Mouse (Mus musculus): ENCODE measurements around the gene Tesk1.

The Tesk1 gene

GRCm38 (mm10) chr4:43418973-43419656, 22.6 kb upstream of the Tesk1 start:
- DNase-seq (ENCODE audit: low spot score) = no peak

GRCm38 (mm10) chr4:43419801-43420281, 21.9 kb upstream of the Tesk1 start:
- no peak for DNase-seq (ENCODE audit: low spot score)

DNA sequence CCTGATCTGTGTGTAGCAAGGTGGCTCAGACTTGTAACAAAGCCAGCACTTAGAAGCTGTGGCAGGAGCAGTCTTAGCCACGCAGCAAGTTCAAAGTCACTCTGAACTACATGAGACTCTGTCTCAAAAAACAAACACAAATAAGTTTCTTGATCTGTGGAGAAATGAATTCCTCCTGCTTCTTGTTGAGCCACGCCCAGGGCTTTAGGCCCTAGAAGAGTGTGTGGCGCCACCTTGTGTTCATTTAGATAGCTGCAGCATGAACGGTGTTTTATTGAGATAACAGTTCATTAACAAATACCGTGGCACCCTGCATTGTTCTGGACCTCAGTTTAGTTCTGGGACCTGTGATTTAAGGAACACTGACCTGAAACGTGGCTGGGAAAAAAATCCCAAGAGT, 21.4 kb upstream of the Tesk1 start:
- no peak for DNase-seq (ENCODE audit: low spot score)

DNA sequence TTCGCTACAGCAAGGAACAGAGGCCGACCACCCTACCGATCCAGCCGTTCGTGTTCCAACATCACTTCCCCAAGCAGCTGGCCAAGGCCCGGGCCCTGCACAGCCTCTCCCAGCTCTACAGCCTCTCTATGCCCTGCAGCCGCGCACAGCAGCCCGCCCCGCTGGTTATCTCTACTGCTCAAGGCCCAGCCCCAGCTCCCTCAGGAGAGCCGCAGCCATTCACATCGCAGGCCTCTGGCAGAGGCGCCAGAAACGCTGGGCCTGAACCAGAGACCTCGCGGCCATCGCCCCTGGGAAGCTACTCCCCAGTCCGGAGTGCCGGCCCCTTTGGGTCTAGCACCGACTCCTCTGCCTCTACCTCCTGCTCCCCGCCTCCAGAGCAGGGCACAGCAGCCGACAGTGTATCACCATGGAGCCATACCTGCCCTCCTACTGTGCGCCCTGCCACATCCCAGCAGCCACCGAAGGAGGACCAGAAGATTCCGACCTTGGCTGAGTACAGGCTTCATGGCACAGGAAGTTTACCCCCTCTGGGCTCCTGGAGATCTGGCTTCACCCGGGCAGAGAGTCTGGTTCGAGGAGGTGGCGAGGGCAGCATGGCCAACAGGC, 20.0 kb upstream of the Tesk1 start:
- no peak for DNase-seq (ENCODE audit: low spot score)

DNA sequence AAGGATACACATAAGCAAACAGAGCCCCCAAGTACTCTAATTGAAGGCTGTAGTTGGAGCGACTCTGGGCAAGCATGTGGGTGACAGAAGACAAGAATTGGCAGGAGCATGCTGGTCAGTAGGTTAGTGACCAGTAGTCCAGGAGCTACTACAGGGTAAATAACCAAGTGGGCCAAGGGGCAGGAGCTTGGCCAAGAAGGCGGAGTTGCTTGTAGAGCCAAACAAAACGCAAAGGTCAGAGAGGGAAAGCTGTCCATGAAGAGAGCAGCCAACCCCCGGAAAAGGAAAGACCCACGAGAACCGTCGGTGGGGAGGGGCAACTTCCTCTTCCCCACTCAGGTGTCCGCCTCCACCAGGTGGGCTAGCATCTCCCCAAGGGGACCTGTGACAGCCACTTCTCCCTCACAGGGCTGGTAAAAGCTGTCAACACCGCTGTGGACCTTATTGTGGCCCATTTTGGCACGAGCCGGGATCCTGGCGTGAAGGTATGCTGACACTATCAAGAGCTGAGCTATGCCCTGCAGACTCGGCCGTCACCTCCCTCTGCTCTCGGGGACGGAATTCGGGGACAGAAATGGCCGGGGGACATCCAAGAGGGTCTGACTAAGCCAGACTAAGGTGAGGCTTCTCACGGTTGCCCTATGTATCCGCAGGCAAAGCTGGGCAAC, 18.3 kb upstream of the Tesk1 start:
- DNase-seq (ENCODE audit: low spot score) = no peak

DNA sequence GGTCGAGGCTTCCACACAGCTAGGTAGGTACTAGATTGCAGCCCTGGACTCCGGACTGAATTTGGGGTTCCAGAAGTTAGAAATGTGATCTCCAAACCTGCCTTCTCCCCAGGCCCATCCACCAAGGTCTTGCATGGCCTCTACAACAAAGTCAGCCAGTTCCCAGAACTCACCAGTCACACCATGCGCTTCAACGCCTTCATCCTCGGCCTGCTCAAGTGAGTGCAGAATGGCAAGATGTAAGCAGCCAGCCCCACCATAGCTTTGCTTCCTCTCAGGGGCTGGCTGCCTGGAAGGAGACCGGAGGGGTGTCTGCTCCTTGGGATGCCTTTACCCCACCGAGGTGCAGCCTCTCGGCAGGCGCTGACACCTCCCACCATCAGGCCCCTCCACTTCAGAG, 17.7 kb upstream of the Tesk1 start:
- DNase-seq (ENCODE audit: low spot score) = no peak

GRCm38 (mm10) chr4:43425197-43425596, 16.5 kb upstream of the Tesk1 start:
- no peak for DNase-seq (ENCODE audit: low spot score)

- no peak for DNase-seq (ENCODE audit: low spot score)
Observed at GRCm38 (mm10) chr4:43425648-43426380, 15.9 kb upstream of the Tesk1 start.

DNA sequence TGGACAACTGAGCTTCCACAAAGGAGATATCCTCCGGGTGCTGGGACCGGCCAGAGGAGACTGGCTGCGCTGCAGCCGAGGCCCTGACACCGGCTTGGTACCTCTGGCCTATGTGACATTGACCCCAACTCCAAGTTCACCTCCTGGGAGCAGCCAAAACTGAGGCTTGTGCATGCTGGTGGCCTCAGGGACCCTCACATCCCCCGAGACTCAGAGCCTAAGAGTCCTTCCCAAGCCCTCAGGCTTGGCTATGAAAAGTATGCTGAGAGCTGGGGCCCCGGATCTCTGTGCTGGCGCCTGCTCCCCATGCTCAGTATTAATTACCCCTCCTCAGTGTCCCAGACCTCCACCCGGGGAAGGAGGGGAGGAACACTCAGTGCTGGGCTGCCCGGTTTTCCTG, 15.3 kb upstream of the Tesk1 start:
- no peak for DNase-seq (ENCODE audit: low spot score)

DNA sequence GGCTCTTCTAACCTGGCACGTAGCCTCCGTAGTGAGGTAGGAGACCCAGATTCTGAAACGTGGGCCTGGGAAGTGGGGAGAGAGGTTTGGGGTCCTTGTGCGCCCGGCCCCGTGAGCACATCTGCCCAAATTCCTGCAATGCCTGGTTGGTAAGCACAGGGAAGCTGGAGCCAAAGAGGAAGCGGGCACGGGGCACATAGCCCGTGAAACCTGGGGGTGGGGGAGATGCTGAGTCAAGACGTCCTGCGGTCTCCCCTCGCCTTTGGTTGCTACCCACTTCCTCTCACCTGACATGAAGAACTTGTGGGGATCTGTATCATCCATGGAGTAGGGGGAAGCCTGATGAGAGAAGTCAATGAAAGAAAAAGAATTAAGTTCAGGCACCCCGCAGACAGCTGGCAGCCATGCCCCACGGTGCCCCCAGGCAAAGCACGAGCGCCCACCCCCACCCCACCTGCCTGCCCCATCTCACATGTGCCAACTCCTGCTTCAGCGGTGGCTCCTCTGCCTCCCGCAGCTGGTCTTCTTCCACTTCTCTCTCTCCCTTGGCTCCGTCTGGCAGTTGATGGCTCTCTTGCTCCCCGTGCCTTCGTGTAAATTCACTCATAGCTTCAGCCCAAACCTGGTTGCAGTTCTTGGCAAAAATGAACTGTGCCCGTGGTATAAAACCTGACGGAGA, 14.1 kb upstream of the Tesk1 start:
- DNase-seq (ENCODE audit: low spot score) = no peak

DNA sequence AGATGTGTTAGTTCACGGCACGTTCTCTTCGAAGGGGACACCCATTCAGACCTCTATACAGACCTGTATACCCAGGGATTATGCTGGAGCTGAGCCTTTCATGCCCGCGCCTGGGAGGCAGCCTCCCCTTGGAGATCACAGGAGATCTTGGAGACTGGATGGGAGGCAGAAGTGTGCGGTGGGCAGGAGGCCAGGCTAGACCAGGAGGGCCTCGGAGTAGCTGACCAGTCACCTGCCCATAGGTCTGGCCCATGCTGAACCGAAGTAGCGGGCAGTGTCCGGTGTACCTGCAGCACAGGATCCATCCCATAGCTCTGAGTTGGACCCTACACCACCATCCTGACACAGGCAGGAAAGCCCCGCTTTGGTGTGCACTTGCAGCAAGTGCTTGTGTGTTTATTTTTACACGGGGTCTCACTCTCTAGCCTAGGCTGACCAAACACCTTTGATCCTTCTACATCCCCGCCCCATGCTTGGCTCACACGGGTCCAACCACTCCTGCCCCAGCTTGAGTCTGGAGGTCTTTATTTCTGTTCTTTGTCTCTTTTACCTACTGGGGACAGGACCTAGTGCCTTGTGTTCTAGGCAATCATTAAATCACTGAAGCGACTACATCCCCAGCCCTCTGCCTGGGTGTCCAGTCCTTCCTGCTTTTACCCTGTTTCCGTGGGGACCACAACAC, 13.4 kb upstream of the Tesk1 start:
- no peak for DNase-seq (ENCODE audit: low spot score)

DNA sequence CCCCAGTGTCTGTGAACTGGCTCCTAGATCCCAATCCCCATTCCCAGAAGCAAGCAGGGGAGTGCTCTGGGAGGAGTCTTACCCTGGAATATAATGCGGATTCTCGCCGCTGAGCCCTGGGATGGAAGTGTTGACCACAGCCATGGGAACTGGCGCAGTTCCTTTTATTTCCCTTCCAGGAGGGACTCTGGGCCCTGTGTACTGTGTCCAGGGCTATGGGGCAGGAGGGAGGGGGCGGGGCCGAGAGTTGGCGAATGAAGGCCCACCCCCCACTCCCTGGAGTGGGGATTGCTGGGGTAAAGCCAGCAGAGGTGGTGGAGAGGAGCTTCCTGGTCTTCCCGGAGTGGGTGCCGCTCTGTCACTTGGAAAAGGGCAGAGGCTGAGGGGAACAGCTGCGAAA, 12.8 kb upstream of the Tesk1 start, which contains the start of gene Fam166b:
Gene Fam166b (minus strand): TSS at position 189 of the 400 bp plus-strand sequence.
- DNase-seq (ENCODE audit: low spot score) = no peak

GRCm38 (mm10) chr4:43431690-43432089, 10.0 kb upstream of the Tesk1 start:
- DNase-seq (ENCODE audit: low spot score) = no peak

- no peak for DNase-seq (ENCODE audit: low spot score)
Observed at GRCm38 (mm10) chr4:43432832-43433231, 8.9 kb upstream of the Tesk1 start.

DNA sequence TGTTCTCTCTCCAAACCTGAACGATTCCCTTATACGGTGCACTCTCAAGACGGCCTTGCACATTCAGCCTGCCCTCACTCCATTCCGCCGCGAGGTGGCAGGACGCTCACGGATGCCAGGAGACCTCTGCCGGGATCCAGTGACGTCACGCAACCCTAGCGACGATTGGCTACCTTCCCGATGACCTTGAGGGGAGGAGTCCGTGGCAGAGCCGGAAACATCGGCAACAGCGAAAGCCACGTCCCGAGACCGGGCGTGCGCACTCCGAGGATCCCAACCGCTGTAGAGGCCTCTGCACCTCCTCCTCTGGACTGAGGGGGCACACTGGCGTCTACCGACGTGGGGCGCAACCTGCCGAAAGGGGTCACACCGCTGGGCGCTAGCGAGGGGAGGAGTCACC, 305 bp downstream of the Tesk1 start:
- DNase-seq (ENCODE audit: low spot score) = peak; percentile 98

DNA sequence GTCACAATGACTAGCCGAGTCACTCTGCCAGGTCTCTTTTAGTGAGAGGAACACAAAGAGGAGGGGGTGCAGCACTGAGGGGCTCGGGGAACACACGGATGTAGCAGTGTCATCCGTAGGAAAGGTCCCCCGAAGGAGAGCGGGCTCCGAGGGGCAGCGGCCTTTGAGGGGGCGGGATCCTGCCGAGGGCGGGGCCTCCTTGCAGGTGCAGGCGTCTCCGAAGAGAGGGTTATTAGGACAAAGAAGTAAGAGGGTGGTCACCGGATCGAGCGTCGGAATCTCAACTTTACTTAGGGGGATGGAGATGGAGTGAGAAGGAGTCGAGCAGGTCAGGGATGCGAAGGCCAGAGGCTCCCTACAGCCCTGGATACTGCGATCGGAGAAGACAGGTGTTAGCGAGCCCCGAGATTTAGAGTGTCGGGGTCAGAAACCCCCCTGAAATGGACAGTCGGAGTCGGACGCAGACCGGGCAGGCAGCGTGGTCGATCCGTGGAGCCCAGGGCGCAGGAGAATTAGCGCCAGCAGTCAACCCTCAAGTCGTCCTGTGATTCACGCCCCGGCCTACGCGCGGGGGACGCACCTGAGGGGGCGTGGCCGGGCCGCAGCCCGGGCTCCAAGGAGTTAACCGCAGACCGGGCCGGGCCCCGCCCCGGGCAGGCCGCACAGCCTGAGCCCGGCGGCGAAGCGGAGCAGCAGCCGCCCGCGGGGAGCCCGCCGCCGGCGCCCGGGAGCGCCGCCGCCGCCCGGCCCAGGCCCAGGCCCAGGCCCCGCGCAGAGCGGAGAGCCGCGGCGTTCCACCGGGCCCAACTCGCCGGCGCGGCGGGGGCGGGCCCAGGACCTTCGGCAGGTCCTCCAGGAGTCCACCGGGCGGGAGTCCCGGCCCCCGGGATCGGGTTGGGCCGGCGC, 970 bp downstream of the Tesk1 start:
- no peak for DNase-seq (ENCODE audit: low spot score)

- DNase-seq (ENCODE audit: low spot score) = no peak
Observed at GRCm38 (mm10) chr4:43443511-43443910, 1.8 kb downstream of the Tesk1 start.

- no peak for DNase-seq (ENCODE audit: low spot score)
Observed at GRCm38 (mm10) chr4:43447251-43447650, 5.5 kb downstream of the Tesk1 start.

GRCm38 (mm10) chr4:43448554-43448953, 6.8 kb downstream of the Tesk1 start:
- no peak for DNase-seq (ENCODE audit: low spot score)

DNA sequence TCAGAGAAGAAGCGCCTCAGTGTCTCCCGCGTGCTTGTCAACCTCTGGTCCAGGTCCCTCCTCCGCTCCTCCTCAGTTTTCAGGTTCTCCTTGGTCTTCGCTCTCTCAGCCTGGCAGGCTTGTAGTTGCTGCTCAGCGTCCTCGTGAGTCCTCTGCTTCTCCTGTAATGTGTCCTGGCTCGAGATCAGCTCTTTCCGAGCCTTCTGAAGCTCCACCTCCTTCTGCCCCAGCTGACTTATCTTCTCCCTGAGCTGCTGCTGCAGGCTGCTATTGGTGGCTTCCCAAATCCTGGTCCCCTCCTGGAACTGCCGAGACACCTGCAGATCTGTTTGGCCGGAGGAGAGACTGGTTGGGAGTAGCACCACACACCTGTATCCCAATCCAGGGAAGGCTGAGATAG, 10.6 kb downstream of the Tesk1 start:
- DNase-seq (ENCODE audit: low spot score) = no peak
